Mouse (Mus musculus) small intestine, adult 2 months (tissue): ENCODE data around the gene Bglap3.

Source experiments
- CTCF ChIP-seq: fragments of 200-500 bp; IDR thresholded peaks from 2 replicates; pipeline ENCODE4 v1.5.1; 2012; ENCODE audit warnings: low read depth, mild to moderate bottlenecking, control low read depth, inconsistent platforms, low read length, moderate library complexity, mixed read lengths; ENCODE audit not compliant: insufficient replicate concordance, insufficient read length; ENCODE audit errors: extremely low read depth
- POLR2A ChIP-seq: fragments of 200-500 bp; IDR thresholded peaks from 2 replicates; pipeline ENCODE4 v1.6.1; 2012; ENCODE audit warnings: low read depth, mild to moderate bottlenecking, control low read depth, inconsistent platforms, low read length, moderate library complexity

GRCm38 (mm10) chr3:88363700-88364099 lies 8.8 kb downstream of the Bglap3 start:
- TF ChIP-seq POLR2A (no peak), CTCF (no peak)
